Mouse (Mus musculus) B cell, adult 2 months (primary cell): ENCODE measurements around the gene Flrt2.

Source experiments
- DNase-seq, 2 experiments: peaks; one replicate each; pipeline ENCODE4 v3.0.0; 2022

The Flrt2 gene

GRCm38 (mm10) chr12:95737571-95737970, 45.5 kb downstream of the Flrt2 start:
- DNase-seq = no peak

- DNase-seq = no peak
Observed at GRCm38 (mm10) chr12:95738031-95738430, 46.0 kb downstream of the Flrt2 start.

DNA sequence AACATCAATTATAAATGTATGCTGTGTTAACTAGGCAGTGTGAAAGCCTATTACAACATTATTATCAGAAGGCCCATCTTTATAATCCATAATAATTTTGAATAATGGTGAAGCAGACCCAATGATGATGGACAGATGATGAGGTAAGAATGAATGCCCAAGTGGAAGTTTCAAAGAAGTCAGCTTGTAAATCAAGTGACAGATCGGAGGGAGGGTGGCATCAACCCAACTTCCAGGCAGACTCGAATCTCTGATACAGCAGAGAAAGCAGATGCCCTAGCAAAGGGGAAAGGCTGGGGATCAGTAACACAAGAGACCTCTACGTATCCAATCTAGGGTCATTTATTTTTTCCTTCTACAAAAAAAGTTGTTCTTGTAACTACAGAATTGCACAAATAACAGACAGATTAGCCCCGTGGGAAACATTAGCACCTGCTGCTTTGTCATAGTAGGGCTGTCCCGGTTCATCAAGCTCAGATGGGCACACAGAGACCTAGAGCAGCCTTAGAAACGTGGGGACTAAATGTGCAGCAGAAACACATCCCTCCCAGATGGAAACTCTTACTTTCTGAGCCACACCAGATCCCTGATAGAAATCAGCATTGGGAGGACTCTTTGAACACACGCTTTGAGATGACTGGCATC, 46.6 kb downstream of the Flrt2 start:
- no peak for DNase-seq

DNA sequence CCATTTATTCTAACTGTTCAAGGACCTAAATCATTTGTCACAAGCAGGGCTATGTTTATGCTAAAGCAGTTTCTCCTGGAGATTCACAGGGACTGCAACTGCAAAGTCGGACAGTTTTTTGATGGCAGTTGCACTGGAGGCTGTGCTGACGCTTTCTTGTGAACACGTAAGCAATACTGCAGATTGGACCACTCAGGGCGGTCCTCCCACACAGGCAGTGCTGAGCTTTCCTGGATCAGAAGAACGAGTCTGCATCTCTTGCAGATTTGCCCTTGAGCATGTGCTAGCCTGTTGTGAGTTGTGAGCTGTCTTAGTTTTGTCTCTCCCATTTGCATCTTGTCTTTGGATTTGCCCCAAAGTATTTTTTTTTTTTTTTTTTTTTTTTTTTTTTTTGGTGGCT, 47.7 kb downstream of the Flrt2 start:
- no peak for DNase-seq

GRCm38 (mm10) chr12:95741296-95741695, 49.3 kb downstream of the Flrt2 start:
- no peak for DNase-seq

DNA sequence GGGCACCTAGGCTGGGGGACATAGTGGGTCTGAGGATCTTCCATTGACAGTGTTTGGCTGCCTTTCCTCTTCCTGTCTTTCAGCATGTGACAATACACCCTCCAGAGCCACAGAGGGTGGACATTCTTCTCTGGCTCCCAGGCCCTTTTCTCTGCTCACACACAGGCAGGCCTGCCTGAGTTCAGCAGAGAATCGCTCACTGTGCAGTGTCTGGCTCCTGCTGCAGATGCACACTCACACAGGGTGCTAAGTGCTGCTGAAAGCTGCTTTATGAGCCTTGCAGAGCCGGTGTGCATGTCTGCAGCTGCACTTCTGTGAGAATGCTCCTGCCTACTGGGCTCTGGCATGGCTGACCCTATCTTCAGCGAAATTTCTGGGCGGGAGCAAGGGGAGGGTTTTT, 52.3 kb downstream of the Flrt2 start:
- DNase-seq = no peak

DNA sequence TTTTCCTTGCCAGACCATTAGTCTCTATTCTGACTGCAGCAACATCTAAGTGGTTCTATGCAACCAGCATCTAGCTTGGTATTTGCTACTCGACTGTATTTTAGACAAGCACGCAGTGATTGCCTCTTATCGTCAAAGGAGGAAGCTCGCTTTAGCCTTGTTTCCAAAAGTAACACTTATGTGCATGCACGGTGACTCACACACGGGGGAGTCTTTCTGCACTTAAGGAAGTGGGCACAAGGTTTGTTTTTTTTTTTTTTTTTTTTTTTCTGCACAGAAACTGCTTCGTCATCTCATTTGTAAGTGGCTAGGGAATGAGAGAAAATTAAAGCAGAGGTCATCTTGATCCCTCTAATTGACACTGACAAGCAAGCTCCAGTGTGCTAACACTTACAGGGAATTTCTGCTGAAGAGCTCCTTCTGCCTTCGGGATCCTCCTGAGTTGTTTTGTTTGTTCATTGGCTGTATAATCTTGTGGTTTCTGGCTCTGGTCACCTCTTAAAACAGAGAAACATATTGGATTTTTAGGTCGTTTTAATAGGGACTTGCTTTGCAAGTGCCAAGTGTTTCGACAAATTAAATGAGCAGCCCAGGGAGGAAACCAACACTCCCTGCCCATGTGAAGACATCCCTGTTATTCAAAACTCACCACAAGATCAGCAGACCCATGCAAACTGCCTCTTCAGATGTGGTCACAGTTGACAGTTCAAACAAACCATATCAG, 55.0 kb downstream of the Flrt2 start:
- DNase-seq = no peak

GRCm38 (mm10) chr12:95748760-95749159, 56.7 kb downstream of the Flrt2 start:
- DNase-seq = no peak

- DNase-seq = no peak
Observed at GRCm38 (mm10) chr12:95749248-95749647, 57.2 kb downstream of the Flrt2 start.

DNA sequence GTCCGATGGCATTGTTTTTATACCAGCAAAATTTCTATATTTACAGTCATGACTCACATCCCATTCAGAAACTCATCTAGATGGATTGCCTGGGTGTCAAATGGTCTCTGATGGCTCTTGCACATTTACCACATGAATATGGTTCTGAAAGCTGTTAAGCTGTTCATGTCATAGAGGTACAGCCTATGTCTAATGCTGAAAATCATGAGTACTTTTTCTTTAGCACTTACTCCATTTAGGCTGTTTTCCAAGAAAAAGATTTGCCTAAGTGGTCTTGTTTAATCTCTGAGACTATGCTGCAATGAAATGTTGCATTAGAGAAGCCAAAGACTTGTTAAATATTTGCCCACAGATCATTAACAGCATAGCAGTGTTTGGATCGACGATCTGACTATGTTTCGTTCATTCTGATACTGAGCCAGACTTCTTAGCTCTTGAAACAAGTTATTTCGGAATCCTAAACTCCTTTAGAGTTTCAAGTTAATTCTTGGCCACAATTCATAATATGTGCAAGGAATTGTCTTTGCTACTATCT, 67.3 kb downstream of the Flrt2 start:
- DNase-seq = no peak

DNA sequence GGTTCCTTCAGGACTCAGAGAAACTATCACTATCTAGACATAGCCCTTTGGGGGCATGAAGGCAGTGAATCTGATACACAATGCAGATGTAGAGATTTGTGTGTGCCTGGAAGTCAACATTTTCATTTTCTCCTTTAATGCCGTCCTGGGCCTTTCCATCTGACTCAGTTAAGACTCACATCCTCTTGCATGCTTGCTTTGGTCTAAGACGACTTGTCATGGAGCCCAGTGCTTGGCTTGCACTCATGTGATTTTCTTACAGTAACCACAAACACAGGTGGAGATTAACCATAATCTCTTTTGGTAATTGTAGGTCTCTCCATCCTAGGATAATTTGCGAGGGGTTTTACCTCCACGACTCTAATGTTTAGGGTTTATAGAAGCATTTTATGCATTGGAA, 73.2 kb downstream of the Flrt2 start:
- DNase-seq = no peak

DNA sequence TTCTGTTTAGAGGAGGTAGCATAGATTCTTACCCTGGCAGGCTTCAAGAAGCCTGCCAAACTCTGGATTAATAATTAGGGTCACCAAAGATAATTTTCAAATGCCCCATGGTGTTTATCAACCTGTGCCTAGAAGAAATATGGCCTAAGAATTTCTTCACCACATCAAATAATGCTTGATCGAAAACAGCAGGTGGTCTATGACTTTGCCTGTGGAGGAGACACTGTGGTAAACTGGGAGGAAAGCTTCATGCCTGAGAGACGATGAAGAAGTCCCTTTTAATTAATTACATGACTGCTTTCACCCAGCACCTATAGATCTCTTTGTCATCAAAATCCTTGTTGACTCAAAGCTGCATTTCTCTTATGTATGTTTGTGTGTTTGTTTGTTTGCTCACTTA, 77.0 kb downstream of the Flrt2 start:
- DNase-seq = no peak

DNA sequence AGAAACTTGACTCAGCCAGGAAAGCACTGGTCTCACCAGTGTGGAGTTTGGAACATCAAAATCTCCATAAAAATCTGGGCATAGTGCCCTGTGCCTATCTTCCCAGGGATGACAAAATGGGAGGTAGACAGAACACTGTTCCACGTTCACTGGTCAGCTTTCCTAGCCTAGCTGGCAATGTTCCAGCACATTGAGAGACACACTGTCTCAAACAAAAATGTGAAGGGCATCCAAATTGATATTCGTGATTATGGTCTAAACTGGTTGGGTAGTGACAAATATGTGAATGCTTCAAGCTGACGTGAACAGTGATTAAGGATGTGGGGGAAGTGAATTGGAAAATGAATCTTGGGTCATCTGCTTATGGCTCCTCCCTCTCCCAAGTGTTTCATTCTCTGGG, 78.2 kb downstream of the Flrt2 start:
- no peak for DNase-seq

DNA sequence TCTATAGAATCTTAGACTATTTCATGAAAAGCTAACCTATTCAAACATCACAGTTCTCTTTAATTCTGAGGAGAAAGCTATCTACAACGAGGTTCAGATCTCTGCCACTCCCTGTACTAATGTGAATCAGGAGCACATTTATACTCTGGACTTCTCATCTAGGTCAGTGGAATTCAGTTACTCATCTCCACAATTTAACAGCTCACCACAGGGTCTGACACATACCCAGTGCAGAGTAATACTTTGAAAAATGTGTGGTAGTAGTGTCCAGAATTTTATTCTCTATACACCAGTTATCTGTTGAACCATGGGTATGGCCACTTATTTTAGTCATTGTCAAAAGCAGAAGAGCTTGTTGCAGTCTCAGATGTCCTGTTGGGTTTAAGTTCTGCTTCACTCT, 98.1 kb downstream of the Flrt2 start:
- no peak for DNase-seq

GRCm38 (mm10) chr12:95816660-95817059, 124.6 kb downstream of the Flrt2 start:
- DNase-seq = no peak
